Mouse (Mus musculus): Measurements from ENCODE around the gene 4933402J07Rik. TPM values are rescaled to one million over a fixed set of nuclear protein-coding genes. Genes with fewer than 3 reads are reported as not detected.

The 4933402J07Rik gene
- polyA plus RNA-seq, 1 experiment, result not detected

- H3K4me1 ChIP-seq (ENCODE audit: control insufficient read depth, insufficient read depth, low read length), result no peaks in the 10 kb centered on the region
- no peak overlapping the region for H3K4me3 ChIP-seq (ENCODE audit: insufficient read depth, low read length)
- no peak overlapping the region for H3K27ac ChIP-seq (ENCODE audit: insufficient read depth, low read depth, low read length)
- TF ChIP-seq CTCF (IDR thresholded peaks at IDR 0.05; ENCODE audit: low read depth, low read length), result no peak
- TF ChIP-seq POLR2A (IDR thresholded peaks at IDR 0.05; ENCODE audit: borderline replicate concordance, low read depth, low read length), result no peak
Measured at GRCm38 (mm10) chr8:87560801-87561200, 2.9 kb upstream of the 4933402J07Rik start.

- no peaks in the 10 kb centered on the region for H3K4me1 ChIP-seq (ENCODE audit: control insufficient read depth, insufficient read depth, low read length)
- no peak overlapping the region for H3K27ac ChIP-seq (ENCODE audit: insufficient read depth, low read depth, low read length)
- no peak overlapping the region for H3K4me3 ChIP-seq (ENCODE audit: insufficient read depth, low read length)
- TF ChIP-seq CTCF (IDR thresholded peaks at IDR 0.05; ENCODE audit: low read depth, low read length) (no peak), POLR2A (IDR thresholded peaks at IDR 0.05; ENCODE audit: borderline replicate concordance, low read depth, low read length) (no peak)
Measured at GRCm38 (mm10) chr8:87569203-87569602, 5.5 kb downstream of the 4933402J07Rik start.

GRCm38 (mm10) chr8:87569706-87570563 is 6.3 kb downstream of the 4933402J07Rik start:
- TF ChIP-seq POLR2A (IDR thresholded peaks at IDR 0.05; ENCODE audit: borderline replicate concordance, low read depth, low read length) (no peak), CTCF (IDR thresholded peaks at IDR 0.05; ENCODE audit: low read depth, low read length) (no peak)
- no peak overlapping the region for H3K27ac ChIP-seq (ENCODE audit: insufficient read depth, low read depth, low read length)
- no peaks in the 10 kb centered on the region for H3K4me1 ChIP-seq (ENCODE audit: control insufficient read depth, insufficient read depth, low read length)
- H3K4me3 ChIP-seq (ENCODE audit: insufficient read depth, low read length), result no peak overlapping the region

DNA sequence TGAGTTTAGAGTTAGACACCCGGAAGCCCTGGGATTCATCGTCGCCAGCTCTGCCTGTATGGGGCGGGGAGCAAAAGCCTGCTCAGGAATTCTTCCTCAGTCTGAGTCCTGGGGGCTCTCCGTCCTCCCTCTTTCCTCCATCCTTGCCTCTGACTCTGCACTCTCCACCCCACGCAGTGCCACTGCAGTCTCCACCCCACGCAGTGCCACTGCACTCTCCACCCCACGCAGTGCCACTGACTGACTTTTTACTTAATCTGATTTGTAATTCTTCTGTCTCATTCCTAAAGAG is 6.9 kb downstream of the 4933402J07Rik start:
- no peak overlapping the region for H3K4me3 ChIP-seq (ENCODE audit: insufficient read depth, low read length)
- TF ChIP-seq CTCF (IDR thresholded peaks at IDR 0.05; ENCODE audit: low read depth, low read length), result no peak
- TF ChIP-seq POLR2A (IDR thresholded peaks at IDR 0.05; ENCODE audit: borderline replicate concordance, low read depth, low read length), result no peak
- no peaks in the 10 kb centered on the region for H3K4me1 ChIP-seq (ENCODE audit: control insufficient read depth, insufficient read depth, low read length)
- no peak overlapping the region for H3K27ac ChIP-seq (ENCODE audit: insufficient read depth, low read depth, low read length)

DNA sequence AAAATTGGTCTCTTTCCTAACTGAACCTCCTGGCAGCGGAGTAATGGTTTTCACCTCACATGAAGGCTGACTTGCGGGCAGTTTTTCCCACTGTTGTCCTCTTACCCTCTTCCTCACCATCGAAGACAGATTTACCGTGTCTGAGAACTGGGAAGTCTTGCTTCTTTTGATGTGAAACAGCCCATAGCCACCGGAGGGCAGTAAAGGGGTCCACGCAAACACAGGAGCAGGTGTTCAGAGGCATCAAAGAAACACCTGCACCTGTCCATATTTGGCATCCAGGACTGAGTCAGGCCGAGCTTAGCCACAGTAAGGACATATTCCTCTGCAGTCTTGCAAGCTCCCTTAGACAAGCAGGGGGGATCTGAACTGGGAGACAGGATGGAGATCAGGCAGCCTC is 7.2 kb downstream of the 4933402J07Rik start:
- no peaks in the 10 kb centered on the region for H3K4me1 ChIP-seq (ENCODE audit: control insufficient read depth, insufficient read depth, low read length)
- no peak overlapping the region for H3K4me3 ChIP-seq (ENCODE audit: insufficient read depth, low read length)
- no peak for TF ChIP-seq POLR2A (IDR thresholded peaks at IDR 0.05; ENCODE audit: borderline replicate concordance, low read depth, low read length)
- TF ChIP-seq CTCF (IDR thresholded peaks at IDR 0.05; ENCODE audit: low read depth, low read length), result no peak
- H3K27ac ChIP-seq (ENCODE audit: insufficient read depth, low read depth, low read length), result no peak overlapping the region

DNA sequence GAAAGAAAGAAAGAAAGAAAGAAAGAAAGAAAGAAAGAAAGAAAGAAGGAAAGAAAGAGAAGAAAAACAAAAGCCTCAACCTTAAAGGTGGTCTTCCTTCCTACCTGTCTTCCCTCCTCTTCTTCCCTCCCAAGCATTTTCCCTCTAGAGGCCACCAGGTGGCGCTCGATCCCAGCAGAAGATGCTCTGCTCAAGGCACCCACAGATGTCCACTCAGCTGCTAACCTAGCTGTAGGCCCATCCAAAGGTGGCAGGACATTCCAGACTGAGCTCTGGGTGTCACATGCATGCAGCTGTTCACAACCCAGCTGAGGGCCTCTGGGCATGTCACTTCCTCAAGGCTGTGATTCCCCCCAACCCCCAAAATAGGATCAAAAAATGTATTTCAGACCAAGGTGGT is 30.6 kb downstream of the 4933402J07Rik start:
- Histone ChIP-seq H3K27ac (ENCODE audit: insufficient read depth, low read depth, low read length) (no peak overlapping the region), H3K4me3 (ENCODE audit: insufficient read depth, low read length) (no peak overlapping the region), H3K4me1 (ENCODE audit: control insufficient read depth, insufficient read depth, low read length) (no peaks in the 10 kb centered on the region)
- TF ChIP-seq POLR2A (IDR thresholded peaks at IDR 0.05; ENCODE audit: borderline replicate concordance, low read depth, low read length) (no peak), CTCF (IDR thresholded peaks at IDR 0.05; ENCODE audit: low read depth, low read length) (peak; percentile 54)

GRCm38 (mm10) chr8:87602731-87603130 is 39.1 kb downstream of the 4933402J07Rik start:
- Histone ChIP-seq H3K4me1 (ENCODE audit: control insufficient read depth, insufficient read depth, low read length) (no peaks in the 10 kb centered on the region), H3K27ac (ENCODE audit: insufficient read depth, low read depth, low read length) (no peak overlapping the region), H3K4me3 (ENCODE audit: insufficient read depth, low read length) (no peak overlapping the region)
- TF ChIP-seq CTCF (IDR thresholded peaks at IDR 0.05; ENCODE audit: low read depth, low read length) (no peak), POLR2A (IDR thresholded peaks at IDR 0.05; ENCODE audit: borderline replicate concordance, low read depth, low read length) (no peak)

DNA sequence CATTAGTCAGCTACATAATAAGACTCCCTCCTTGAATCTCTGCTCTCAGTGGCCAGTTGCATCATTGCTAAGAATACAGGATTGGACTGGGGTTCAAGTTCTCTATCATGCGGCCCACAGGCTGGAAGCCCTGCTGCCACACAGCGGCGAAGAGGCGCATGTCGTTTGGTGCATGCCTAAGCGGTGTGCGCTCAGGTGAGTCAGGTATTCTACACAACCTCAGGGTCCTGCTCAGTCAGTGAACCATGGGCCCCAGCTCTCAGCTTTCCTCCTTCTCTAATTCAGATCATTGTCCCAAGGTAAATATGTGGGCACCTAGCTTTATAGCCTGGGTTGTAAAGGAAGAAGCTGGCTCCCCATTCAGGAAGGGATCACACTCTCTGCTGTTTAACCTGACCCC is 45.5 kb downstream of the 4933402J07Rik start:
- Histone ChIP-seq H3K27ac (ENCODE audit: insufficient read depth, low read depth, low read length) (no peak overlapping the region), H3K4me3 (ENCODE audit: insufficient read depth, low read length) (no peak overlapping the region), H3K4me1 (ENCODE audit: control insufficient read depth, insufficient read depth, low read length) (no peaks in the 10 kb centered on the region)
- TF ChIP-seq CTCF (IDR thresholded peaks at IDR 0.05; ENCODE audit: low read depth, low read length), result no peak
- TF ChIP-seq POLR2A (IDR thresholded peaks at IDR 0.05; ENCODE audit: borderline replicate concordance, low read depth, low read length), result no peak

- no peak for TF ChIP-seq CTCF (IDR thresholded peaks at IDR 0.05; ENCODE audit: low read depth, low read length)
- no peak for TF ChIP-seq POLR2A (IDR thresholded peaks at IDR 0.05; ENCODE audit: borderline replicate concordance, low read depth, low read length)
- Histone ChIP-seq H3K4me1 (ENCODE audit: control insufficient read depth, insufficient read depth, low read length) (no peaks in the 10 kb centered on the region), H3K27ac (ENCODE audit: insufficient read depth, low read depth, low read length) (no peak overlapping the region)
Measured at GRCm38 (mm10) chr8:87609651-87610192, 46.1 kb downstream of the 4933402J07Rik start.

DNA sequence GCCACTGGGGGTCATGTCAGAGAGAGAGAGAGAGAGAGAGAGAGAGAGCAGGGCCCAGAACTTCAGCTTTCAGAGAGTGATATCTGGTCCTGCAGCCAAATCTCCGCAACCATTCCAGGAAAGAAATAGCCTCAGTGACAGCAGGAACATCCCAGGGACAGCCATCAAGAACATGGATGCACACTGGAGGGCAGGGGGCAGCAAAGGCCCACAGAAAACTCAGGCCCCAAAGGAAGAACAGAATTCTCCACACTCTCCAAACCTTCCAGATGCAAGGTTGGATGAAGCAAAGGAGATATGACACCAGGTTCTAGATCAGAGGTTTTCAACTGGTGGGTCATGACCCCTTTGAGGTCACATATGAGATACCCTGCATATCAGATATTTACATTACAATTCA is 50.0 kb downstream of the 4933402J07Rik start:
- H3K27ac ChIP-seq (ENCODE audit: insufficient read depth, low read depth, low read length), result no peak overlapping the region
- H3K4me3 ChIP-seq (ENCODE audit: insufficient read depth, low read length), result no peak overlapping the region
- TF ChIP-seq CTCF (IDR thresholded peaks at IDR 0.05; ENCODE audit: low read depth, low read length), result no peak
- no peaks in the 10 kb centered on the region for H3K4me1 ChIP-seq (ENCODE audit: control insufficient read depth, insufficient read depth, low read length)

More at GRCm38 (mm10) chr8:87609651-87610192, 46.1 kb downstream of the 4933402J07Rik start:
- H3K4me3 ChIP-seq (ENCODE audit: insufficient read depth, low read length), result no peak overlapping the region
